Mouse (Mus musculus): Measurements from ENCODE around the gene Extl2. TPM values are rescaled to one million over a fixed set of nuclear protein-coding genes. Genes with fewer than 3 reads are reported as not detected.

Extl2 gene
- polyA plus RNA-seq (2015; fragmentation: Nextera tagmentation; extraction: Ambion mirVana): 20.1 and 21.1 TPM in 2 replicates

DNA sequence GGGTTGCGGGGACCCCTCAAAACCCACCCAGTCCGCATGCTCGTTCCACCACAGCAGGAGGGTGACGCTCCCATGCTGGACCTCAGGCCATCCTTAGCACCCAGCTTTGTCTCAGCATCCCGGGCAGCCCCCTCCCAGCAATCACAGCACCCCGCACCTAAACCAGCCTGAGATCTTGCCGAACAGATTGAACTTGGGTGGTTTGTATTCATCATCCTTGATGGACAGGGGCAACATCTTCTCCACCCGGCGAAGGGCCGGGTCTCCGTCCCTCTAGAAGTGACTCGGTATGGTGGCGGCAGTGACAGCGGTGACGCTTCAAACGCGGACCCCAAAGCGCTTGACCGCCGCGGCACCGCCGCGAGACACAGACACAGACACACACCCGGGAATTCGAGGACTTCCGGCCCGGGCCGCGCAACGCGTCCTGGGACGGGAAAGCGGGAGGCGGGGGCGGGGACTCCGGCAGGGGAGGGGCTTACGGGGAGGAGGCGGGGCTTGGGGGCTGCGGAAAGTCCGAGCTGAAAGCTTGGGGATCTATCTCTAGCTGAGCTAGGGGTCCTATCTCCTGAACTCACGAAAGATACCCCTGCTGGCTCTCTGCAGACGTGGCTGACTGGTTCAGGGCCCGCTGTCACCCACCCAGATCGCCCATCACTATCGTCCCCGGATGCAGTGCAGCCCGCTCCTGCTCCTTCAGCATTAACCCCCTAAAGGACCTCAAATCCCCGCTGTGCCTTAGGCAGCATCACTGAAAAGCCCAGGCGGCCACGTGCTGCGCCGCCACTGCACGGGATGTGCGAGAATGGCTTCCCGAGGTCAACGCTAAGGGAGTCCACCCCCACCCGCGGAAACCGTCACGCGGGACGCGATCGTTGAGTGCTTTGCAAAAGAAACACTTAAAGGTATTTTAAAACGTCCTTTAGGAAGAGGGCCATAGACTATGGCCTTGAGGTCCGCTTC is at the start of gene Extl2, which contains the start of gene Slc30a7:
Extl2 (plus strand) TSS at position 485 of the 963 bp plus-strand sequence.
Slc30a7 (minus strand) TSS at position 429 of the 963 bp plus-strand sequence.
- H3K9me3 ChIP-seq: no peaks in the 10 kb centered on the region
- H3K9ac ChIP-seq: peak within 1 kb of the TSS; percentile 89
- H3K36me3 ChIP-seq: peaks cover 26% of the 10 kb centered on the region
- no peaks in the 10 kb centered on the region for H3K27me3 ChIP-seq
- H3K4me3 ChIP-seq: peak within 1 kb of the TSS; percentile 82
- peak within 1 kb of the TSS; percentile 95 for H3K4me2 ChIP-seq (replicated peaks)
- H3K4me1 ChIP-seq: peaks cover 16% of the 10 kb centered on the region
- H3K27ac ChIP-seq: peak within 1 kb of the TSS; percentile 79
- peak; percentile 92 for ATAC-seq (ENCODE audit: low FRiP score, low read depth)
- WGBS: under 1% methylated on average over 65 of the region's 67 CpGs

GRCm38 (mm10) chr3:115961311-115962027 is 45.8 kb upstream of the Extl2 start:
- Histone ChIP-seq H3K27ac (peak overlapping the region; percentile 39; the same call in 1 of the 2 replicates), H3K4me2 (replicated peaks) (no peak overlapping the region), H3K4me3 (no peak overlapping the region), H3K27me3 (no peaks in the 10 kb centered on the region), H3K9me3 (no peaks in the 10 kb centered on the region), H3K9ac (no peak overlapping the region), H3K36me3 (peaks cover 30% of the 10 kb centered on the region), H3K4me1 (peaks cover 7% of the 10 kb centered on the region; the same call in 1 of the 2 replicates)
- peak; percentile 80 for ATAC-seq (ENCODE audit: low FRiP score, low read depth)
- 58% methylated on average over 11 of the region's 11 CpGs for WGBS

- Histone ChIP-seq H3K27me3 (no peaks in the 10 kb centered on the region), H3K27ac (0 out of 2 replicates have a peak overlapping the region, but pooled peaks have one; percentile 39), H3K4me3 (no peak overlapping the region), H3K9ac (no peak overlapping the region), H3K36me3 (peaks cover 29% of the 10 kb centered on the region), H3K9me3 (no peaks in the 10 kb centered on the region), H3K4me2 (replicated peaks) (no peak overlapping the region), H3K4me1 (peaks cover 7% of the 10 kb centered on the region; the same call in 1 of the 2 replicates)
- peak; percentile 86 for ATAC-seq (ENCODE audit: low FRiP score, low read depth)
- WGBS: 36% methylated on average over 4 of the region's 4 CpGs
Observed at GRCm38 (mm10) chr3:115962028-115962415, 45.2 kb upstream of the Extl2 start.

GRCm38 (mm10) chr3:115963597-115963996 is 43.7 kb upstream of the Extl2 start:
- peaks cover 18% of the 10 kb centered on the region for H3K36me3 ChIP-seq
- no peaks in the 10 kb centered on the region for H3K27me3 ChIP-seq
- peaks cover 7% of the 10 kb centered on the region; the same call in 1 of the 2 replicates for H3K4me1 ChIP-seq
- H3K27ac ChIP-seq: no peak overlapping the region
- 93% methylated on average over 1 of the region's 1 CpGs for WGBS
- no peak overlapping the region for H3K4me3 ChIP-seq
- no peak overlapping the region for H3K4me2 ChIP-seq (replicated peaks)
- H3K9me3 ChIP-seq: no peaks in the 10 kb centered on the region
- no peak for ATAC-seq (ENCODE audit: low FRiP score, low read depth)
- no peak overlapping the region for H3K9ac ChIP-seq

GRCm38 (mm10) chr3:115964071-115964470 is 43.2 kb upstream of the Extl2 start:
- no peak for ATAC-seq (ENCODE audit: low FRiP score, low read depth)
- peaks cover 7% of the 10 kb centered on the region; the same call in 1 of the 2 replicates for H3K4me1 ChIP-seq
- 70% methylated on average over 5 of the region's 5 CpGs for WGBS
- H3K36me3 ChIP-seq: peaks cover 13% of the 10 kb centered on the region
- H3K27me3 ChIP-seq: no peaks in the 10 kb centered on the region
- no peak overlapping the region for H3K27ac ChIP-seq
- no peaks in the 10 kb centered on the region for H3K9me3 ChIP-seq
- no peak overlapping the region for H3K4me3 ChIP-seq
- no peak overlapping the region for H3K9ac ChIP-seq
- no peak overlapping the region for H3K4me2 ChIP-seq (replicated peaks)

DNA sequence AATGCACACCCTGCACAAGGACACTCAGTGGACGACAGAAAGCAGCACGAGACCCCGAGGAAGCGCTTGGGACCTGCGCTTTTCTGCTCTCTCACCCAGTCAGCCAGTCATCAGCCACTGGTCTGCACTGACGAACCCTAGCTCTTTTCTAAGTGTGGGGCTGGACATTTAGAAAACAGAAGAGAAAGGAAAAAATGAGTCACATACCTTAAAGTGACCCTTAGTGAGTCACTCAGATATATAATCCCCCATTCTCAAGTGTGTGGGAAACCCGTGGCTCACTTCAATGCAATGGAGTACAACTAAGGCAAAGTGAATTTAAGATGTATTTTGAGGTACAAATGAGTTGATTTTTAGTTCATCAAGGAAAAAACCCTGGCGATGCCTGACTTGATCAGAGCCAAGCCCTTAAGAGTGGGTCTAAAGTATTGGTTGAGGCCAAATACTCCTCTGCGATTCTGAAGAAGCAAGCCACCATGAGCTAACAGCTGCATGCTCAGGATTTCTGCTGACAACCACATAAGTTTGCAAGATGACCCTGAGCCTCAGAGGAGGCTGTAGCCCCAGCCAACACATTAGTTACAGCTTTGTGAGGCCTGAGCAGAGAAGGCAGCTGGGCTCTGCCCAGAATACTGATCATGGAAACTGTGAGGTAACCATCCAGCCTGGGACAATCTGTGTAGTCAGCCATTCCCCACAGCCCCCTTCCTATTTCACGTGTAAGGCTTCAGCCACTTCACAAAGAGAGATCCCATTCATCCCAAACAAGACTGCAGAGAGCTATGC is 38.3 kb upstream of the Extl2 start:
- no peak overlapping the region for H3K4me3 ChIP-seq
- 88% methylated on average over 10 of the region's 10 CpGs for WGBS
- ATAC-seq (ENCODE audit: low FRiP score, low read depth): peak; percentile 88

GRCm38 (mm10) chr3:115971045-115971785 is 36.0 kb upstream of the Extl2 start:
- Histone ChIP-seq H3K27me3 (no peaks in the 10 kb centered on the region), H3K4me3 (no peak overlapping the region), H3K9ac (no peak overlapping the region), H3K36me3 (peaks cover 55% of the 10 kb centered on the region), H3K9me3 (no peaks in the 10 kb centered on the region), H3K27ac (no peak overlapping the region), H3K4me2 (replicated peaks) (no peak overlapping the region), H3K4me1 (no peaks in the 10 kb centered on the region)
- no peak for ATAC-seq (ENCODE audit: low FRiP score, low read depth)
- 92% methylated on average over 20 of the region's 20 CpGs for WGBS

More for the DNA sequence above, 38.3 kb upstream of the Extl2 start:
- no peaks in the 10 kb centered on the region for H3K9me3 ChIP-seq
- H3K4me2 ChIP-seq (replicated peaks): no peak overlapping the region
- no peaks in the 10 kb centered on the region for H3K27me3 ChIP-seq
- peaks cover 51% of the 10 kb centered on the region for H3K36me3 ChIP-seq
- no peak overlapping the region for H3K9ac ChIP-seq
- no peaks in the 10 kb centered on the region for H3K4me1 ChIP-seq
- H3K27ac ChIP-seq: peak overlapping the region; percentile 33; the same call in 1 of the 2 replicates

DNA sequence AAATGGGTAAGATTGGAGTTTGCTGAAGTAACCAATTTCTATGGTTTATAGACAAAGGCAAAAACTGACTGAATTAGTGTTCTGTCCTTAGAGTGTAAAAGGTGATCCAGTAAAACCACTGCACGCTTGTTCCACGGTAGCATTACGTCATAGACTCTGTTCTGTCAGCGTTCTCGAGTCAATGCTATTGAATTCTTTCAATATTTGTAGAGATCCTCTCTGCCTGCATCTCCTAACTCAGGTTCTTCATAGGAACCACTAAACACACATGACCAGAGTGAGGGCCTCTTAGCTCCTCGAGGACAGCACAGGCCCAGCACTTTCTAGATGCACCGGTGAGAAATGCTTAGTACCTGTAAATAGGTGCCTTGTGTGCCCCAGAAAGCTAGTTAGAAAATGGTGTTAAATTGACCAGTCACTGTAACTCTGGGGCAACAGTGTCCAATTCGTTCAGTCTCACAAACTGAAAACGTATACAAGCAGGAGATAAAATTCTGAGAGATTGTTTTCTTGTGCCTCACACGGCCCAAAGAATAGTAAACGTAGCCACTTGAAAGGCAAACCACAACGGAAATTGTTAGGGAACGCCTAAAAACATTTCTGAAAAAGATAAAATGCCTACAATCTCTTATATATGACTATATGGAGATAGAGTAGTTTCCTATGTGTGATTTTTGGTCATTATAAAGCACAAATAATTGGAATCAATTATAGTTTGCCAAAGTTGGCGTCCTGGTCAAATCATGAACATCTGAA is 35.2 kb upstream of the Extl2 start:
- Histone ChIP-seq H3K27ac (no peak overlapping the region), H3K4me3 (no peak overlapping the region), H3K4me2 (replicated peaks) (no peak overlapping the region), H3K36me3 (peaks cover 58% of the 10 kb centered on the region), H3K9ac (no peak overlapping the region), H3K9me3 (no peaks in the 10 kb centered on the region), H3K4me1 (no peaks in the 10 kb centered on the region), H3K27me3 (no peaks in the 10 kb centered on the region)
- 89% methylated on average over 14 of the region's 14 CpGs for WGBS
- ATAC-seq (ENCODE audit: low FRiP score, low read depth): no peak

- ATAC-seq (ENCODE audit: low FRiP score, low read depth): no peak
- WGBS: 92% methylated on average over 6 of the region's 6 CpGs
- no peak overlapping the region for H3K27ac ChIP-seq
Observed at GRCm38 (mm10) chr3:115974228-115974627, 33.0 kb upstream of the Extl2 start.

GRCm38 (mm10) chr3:115974995-115975394 is 32.3 kb upstream of the Extl2 start:
- no peak for ATAC-seq (ENCODE audit: low FRiP score, low read depth)
- WGBS: 93% methylated on average over 10 of the region's 10 CpGs
- Histone ChIP-seq H3K27ac (no peak overlapping the region), H3K27me3 (no peaks in the 10 kb centered on the region), H3K4me2 (replicated peaks) (no peak overlapping the region), H3K9ac (no peak overlapping the region), H3K36me3 (peaks cover 71% of the 10 kb centered on the region), H3K9me3 (no peaks in the 10 kb centered on the region), H3K4me1 (no peaks in the 10 kb centered on the region), H3K4me3 (no peak overlapping the region)

More at GRCm38 (mm10) chr3:115974228-115974627, 33.0 kb upstream of the Extl2 start:
- Histone ChIP-seq H3K4me2 (replicated peaks) (no peak overlapping the region), H3K9ac (no peak overlapping the region), H3K27me3 (no peaks in the 10 kb centered on the region), H3K4me3 (no peak overlapping the region), H3K36me3 (peaks cover 68% of the 10 kb centered on the region), H3K4me1 (no peaks in the 10 kb centered on the region), H3K9me3 (no peaks in the 10 kb centered on the region)
